Mouse (Mus musculus) gastrocnemius, adult 2 months (tissue): ENCODE data around the gene Rex1bd. TPM values are rescaled to one million over a fixed set of nuclear protein-coding genes. Genes with fewer than 3 reads are reported as not detected.

Source experiments
- DNase-seq: peaks from one replicate; pipeline ENCODE4 v3.0.0; 2022
- H3K27ac ChIP-seq: fragments of 200-600 bp; 2 replicates; pipeline ENCODE4 v1.8.1; 2022; ENCODE audit warnings: mild to moderate bottlenecking
- H3K4me3 ChIP-seq: fragments of 200-600 bp; 2 replicates; pipeline ENCODE4 v1.8.1; 2022; ENCODE audit warnings: mild to moderate bottlenecking, moderate library complexity
- CTCF ChIP-seq: fragments of 200-600 bp; IDR thresholded peaks from 2 replicates; pipeline ENCODE4 v1.8.1; 2022; ENCODE audit warnings: antibody characterized with exemption, mild to moderate bottlenecking, moderate library complexity
- intact Hi-C: fragments of 180-260 bp; cut with DNase I; formaldehyde crosslinking; loops from one replicate; pipeline ENCODE4 v1.15.1; 2025
- total RNA-seq, 2 experiments: library from RNA; stranded (reverse); gene quantifications; 2 replicates each; pipeline ENCODE4 v1.2.3; 2021

Gene Rex1bd
- total RNA-seq, 2 experiments from 2014 or later, result 146 to 148 TPM

DNA sequence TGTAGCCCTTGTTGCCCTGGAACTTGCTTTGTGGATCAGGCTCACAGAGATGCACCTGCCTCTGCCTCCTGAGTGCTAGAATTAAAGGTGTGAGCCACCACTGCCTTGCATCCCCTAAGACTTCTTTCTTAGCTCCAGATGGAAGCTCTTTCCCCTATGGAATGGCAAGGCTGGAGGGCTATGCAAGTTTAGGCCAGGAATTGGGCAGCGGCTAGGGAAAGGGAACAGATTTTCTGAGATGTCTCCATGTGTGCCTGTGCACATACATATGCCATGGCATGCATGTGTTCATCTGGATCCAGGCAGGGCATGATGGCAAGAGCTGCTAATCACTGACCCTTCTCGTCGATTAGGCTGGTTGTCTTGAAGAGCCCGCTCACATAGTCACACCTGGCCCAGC is 40.9 kb downstream of the Rex1bd start:
- TF ChIP-seq CTCF, result no peak
- H3K27ac ChIP-seq, result peak overlapping the region; percentile 79
- intact Hi-C loops, result no loop called here

DNA sequence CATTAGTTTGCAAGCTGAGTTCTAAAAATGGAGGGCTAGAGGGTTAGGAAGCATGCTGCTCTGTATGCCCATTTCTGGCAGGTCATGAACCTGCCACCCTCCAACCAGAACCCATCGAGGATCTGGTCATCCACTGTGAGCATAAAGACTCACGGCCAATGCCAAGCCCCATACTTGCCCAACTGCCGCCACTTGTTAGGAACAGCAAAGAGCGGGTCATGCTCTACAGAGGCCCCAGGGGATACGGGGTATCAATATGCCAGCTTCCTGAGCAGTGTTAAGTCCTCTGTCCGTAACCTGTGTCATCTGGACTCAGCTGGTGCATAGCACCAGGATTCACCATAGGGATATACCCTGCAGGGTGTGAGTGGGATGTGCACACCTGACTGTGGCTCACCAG is 42.4 kb downstream of the Rex1bd start:
- Histone ChIP-seq H3K27ac (peak overlapping the region; percentile 77), H3K4me3 (no peak overlapping the region)
- DNase-seq, result no peak
- intact Hi-C loops, result no loop called here
- TF ChIP-seq CTCF, result no peak

More for the DNA sequence above, 40.9 kb downstream of the Rex1bd start:
- no peak for DNase-seq
- H3K4me3 ChIP-seq, result peak overlapping the region; percentile 58; the same call in 1 of the 2 replicates

DNA sequence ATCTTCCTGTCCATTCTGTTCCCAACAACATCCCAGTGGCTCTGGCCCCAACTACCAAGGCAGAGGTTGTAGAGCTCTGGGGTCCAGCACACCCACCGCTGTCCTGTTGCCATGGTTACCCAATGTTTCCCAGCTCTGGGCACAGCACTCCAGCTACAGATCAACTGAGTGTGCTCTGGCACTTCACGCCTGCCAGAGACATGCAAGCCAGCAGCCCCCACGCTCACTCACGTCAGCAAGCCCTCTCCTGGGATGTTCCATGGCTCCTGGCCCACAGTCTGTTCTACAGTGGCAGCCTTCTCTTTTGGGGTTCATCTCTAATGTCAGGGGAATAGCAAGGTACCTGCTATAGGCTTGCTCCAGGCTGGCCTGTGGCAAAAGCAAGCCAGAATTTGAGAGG is 43.2 kb downstream of the Rex1bd start:
- peak; percentile 64 for DNase-seq
- Histone ChIP-seq H3K27ac (peak overlapping the region; percentile 77), H3K4me3 (no peak overlapping the region)
- no peak for TF ChIP-seq CTCF
- intact Hi-C loops, result no loop called here

DNA sequence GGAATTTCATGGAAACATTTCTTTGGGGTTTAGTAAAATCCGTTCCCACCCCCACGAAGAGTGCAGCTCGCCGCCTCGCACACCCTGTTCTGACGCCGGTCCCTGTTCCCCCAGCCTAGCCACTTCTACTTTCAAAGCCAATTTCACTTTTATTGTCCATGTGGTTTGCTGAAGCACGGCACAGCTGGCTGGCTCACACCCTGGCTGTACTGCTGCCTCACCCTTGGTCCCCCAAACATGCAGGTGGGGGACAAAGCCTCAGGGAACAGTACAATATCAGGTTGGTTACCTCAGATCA is 44.1 kb downstream of the Rex1bd start:
- intact Hi-C loops, result no loop called here
- DNase-seq, result no peak
- Histone ChIP-seq H3K27ac (peak overlapping the region; percentile 77), H3K4me3 (no peak overlapping the region)
- no peak for TF ChIP-seq CTCF

DNA sequence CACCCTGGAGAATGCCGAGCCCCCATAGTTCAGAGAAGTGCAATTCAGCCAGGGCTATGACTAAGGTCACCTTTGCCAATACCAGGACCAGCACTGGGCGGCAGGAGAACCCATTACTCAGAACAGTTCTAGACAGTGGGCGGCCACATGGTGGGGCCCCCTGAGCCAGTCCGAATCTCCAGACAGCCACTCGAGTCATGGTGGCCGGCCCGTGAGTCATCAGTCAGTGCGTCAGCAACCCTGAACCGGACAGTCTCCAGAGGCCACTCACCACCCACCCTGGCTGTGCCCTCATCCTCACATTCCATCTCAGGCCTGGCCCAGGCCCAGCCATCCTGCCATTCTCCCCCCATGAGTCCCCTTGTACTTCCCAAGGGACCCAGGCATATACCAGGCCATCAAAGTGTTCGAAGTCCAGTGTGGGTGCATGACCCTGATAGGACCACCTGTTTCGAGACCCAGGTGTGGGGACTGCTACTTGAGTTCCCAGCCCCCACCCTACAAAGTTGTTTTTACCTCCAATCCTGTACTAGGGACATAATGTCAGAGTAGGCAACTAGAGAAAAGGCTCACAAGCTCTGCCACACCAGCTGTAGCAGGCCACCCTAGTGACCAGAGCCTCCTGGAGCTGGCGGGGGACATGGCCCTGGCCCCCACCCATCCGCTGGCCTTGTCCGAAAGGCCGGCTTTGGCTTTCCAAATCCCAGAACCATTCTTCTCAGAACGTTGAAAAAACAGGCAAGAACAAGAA is 44.6 kb downstream of the Rex1bd start:
- Histone ChIP-seq H3K27ac (peak overlapping the region; percentile 77), H3K4me3 (no peak overlapping the region)
- TF ChIP-seq CTCF, result no peak
- peak; percentile 68 for DNase-seq
- intact Hi-C loops, result no loop called here

DNA sequence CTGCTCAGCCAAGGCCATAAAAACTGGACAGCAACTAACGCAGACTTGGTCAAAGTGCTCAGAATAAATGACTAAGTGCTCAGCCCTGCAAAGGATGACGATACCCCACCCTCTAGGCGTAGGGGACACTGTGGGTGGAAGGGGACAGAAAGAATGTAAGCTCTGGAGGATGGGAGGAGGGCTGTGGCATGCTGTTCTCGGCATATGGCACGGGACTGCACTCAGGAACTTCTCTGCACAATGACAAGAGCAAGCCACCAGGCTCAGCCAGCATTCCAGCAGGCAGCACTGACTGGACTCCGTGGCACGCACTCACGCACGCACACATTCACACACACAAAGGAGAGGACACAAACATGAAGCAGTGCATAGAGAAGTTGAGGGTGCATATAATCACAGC is 45.9 kb downstream of the Rex1bd start:
- DNase-seq, result no peak
- Histone ChIP-seq H3K4me3 (no peak overlapping the region), H3K27ac (peak overlapping the region; percentile 29)
- TF ChIP-seq CTCF, result no peak
- intact Hi-C loops, result no loop called here

DNA sequence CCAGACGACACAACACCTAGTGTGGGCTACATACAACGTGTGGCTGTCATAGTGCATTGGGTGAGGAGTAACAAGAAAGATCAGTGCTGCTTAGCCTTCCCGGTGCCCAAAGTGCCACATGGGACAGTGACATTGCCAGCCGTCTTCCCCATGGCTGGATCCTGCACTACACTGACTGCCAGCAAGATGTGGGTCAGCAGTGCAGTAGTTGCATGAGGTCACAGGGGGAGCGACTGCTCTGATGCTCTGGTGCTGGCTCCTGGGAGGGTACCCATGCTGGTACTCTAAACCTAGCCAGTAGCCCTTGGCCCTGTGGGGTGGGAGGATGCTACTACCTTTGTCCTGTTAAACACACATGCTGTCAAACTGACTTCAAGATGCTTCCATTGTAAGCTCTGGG is 46.4 kb downstream of the Rex1bd start:
- no peak for DNase-seq
- peak overlapping the region; percentile 29 for H3K27ac ChIP-seq
- no peak overlapping the region for H3K4me3 ChIP-seq
- intact Hi-C loops, result no loop called here
- TF ChIP-seq CTCF, result no peak

DNA sequence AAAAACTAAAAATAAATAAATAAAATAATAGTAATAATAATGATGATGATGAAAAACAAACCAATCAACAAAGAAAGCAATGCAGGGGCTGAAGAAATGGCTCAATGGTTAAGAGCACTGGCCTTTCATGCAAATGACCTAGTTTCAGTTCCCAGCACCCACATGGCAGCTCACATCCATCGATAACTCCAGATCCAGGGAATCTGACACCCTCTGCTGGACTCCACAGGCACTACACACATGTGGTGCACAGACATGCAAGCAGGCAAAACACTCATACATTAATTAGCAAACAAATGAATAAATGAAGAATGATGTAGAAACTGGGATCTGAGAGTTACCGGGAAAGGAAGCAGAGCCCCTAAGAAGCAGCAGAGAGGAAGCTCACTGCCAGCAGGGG is 46.9 kb downstream of the Rex1bd start:
- peak; percentile 18; the same call in 1 of the 2 replicates for TF ChIP-seq CTCF
- Histone ChIP-seq H3K4me3 (no peak overlapping the region), H3K27ac (0 out of 2 replicates have a peak overlapping the region, but pooled peaks have one; percentile 29)
- no peak for DNase-seq
- intact Hi-C loops, result no loop called here

DNA sequence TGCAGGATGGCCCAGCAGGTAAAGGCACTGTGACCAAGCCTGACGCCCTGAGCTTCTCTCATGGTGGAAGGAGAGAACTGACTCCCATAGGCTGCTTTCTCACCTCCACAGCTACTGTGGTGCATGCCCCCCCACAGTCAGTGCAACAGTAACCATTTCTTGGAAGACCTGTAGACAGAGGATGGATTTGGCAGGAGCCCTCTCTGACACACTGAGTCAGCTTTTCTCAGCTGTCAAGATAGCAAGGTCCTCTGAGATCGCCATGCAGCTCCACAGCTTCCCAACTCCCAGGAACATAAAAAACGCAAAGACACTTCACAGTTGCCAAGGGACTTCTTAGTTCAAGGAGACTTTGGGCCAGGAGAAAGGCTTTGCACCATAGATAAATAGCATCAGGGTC is 48.1 kb downstream of the Rex1bd start:
- no peak for DNase-seq
- intact Hi-C loops, result no loop called here
- Histone ChIP-seq H3K4me3 (no peak overlapping the region), H3K27ac (no peak overlapping the region)
- no peak for TF ChIP-seq CTCF

DNA sequence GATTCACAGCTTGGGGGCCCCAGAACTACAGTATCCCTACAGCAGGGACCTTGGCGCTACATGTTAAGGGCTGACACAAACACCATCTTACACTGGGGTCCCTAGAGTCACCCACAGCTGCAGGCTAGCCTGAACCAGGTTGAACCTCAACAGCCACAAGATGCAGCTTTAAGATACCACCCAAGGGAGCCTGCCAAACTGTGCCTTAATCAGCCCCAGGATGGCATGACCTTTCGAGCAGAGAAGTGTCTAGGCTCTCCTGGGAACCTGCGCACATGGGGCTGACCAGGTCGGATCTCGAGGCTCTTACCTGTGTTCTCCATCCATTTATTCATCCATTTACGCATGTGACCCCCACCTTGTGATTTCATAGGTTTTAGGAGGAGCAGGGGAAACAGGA is 48.7 kb downstream of the Rex1bd start:
- H3K4me3 ChIP-seq, result no peak overlapping the region
- DNase-seq, result no peak
- no peak for TF ChIP-seq CTCF
- intact Hi-C loops, result no loop called here
- no peak overlapping the region for H3K27ac ChIP-seq

DNA sequence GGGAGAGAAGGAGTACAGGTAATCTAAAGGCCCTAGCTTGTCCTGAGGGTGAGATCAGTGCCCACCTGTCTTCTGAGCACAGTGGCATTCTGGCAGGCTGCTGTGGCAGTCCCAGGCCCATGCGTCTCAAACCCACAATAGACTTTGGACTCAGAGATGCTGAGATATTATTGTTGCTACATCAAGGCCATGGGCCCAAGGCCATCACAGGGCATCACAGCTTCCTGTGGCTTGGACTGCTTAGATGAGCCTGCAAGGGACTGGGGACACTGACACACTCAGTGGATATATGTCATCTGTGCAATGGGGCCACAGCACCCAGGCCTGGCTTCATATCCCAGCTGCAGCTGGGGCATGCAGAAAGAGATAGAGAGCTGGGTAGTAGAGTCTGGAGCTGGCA is 49.6 kb downstream of the Rex1bd start:
- Histone ChIP-seq H3K27ac (no peak overlapping the region), H3K4me3 (no peak overlapping the region)
- no peak for TF ChIP-seq CTCF
- intact Hi-C loops, result no loop called here
- no peak for DNase-seq

Other genes starting within 250 kb of the Rex1bd start
- gene Homer3, start 223.9 kb downstream of the Rex1bd start, total RNA-seq, result 1 to 10 TPM; 3.8 to 4.3 TPM
- 10 to 100 TPM; 29.9 to 30.0 TPM for gene Ddx49, start 204.3 kb downstream of the Rex1bd start, total RNA-seq
- 100 to 1,000 TPM; 118 to 128 TPM for gene Cope, start 204.2 kb downstream of the Rex1bd start, total RNA-seq
- 10 to 100 TPM; 14.0 to 23.3 TPM for gene Cers1, start 191.0 kb downstream of the Rex1bd start, total RNA-seq
- 1 to 10 TPM in 1 of 2 experiments, not detected in 1; 1.0 TPM for gene Gdf1, start 176.9 kb downstream of the Rex1bd start, total RNA-seq
- gene Upf1, start 153.5 kb downstream of the Rex1bd start, total RNA-seq, result 10 to 100 TPM; 28.1 to 35.1 TPM
- gene Comp, start 133.2 kb downstream of the Rex1bd start, total RNA-seq, result 10 to 100 TPM in 1 of 2 experiments, 1 to 10 TPM in 1; 5.5 to 31.2 TPM
- 1 to 10 TPM; 8.9 to 9.5 TPM for gene Crtc1, start 67.2 kb downstream of the Rex1bd start, total RNA-seq
- gene Klhl26, start 29.8 kb downstream of the Rex1bd start, total RNA-seq, result 1 to 10 TPM; 6.7 to 8.5 TPM
- gene Tmem59l, start 19.4 kb downstream of the Rex1bd start, total RNA-seq, result not detected
- gene Crlf1, start 13.6 kb downstream of the Rex1bd start, total RNA-seq, result 1 to 10 TPM; 2.5 to 3.2 TPM
- gene Uba52, start 4.0 kb upstream of the Rex1bd start, total RNA-seq, result 100 to 1,000 TPM; 777 to 924 TPM
- 100 to 1,000 TPM; 108 to 112 TPM for gene Fkbp8, start 21.0 kb upstream of the Rex1bd start, total RNA-seq
- gene Kxd1, start 21.2 kb upstream of the Rex1bd start, total RNA-seq, result 10 to 100 TPM; 70.4 to 83.9 TPM
- gene Ell, start 32.7 kb upstream of the Rex1bd start, total RNA-seq, result 10 to 100 TPM; 11.9 to 14.6 TPM
- 1 to 10 TPM; 3.2 to 4.3 TPM for gene Isyna1, start 87.6 kb upstream of the Rex1bd start, total RNA-seq
- gene Ssbp4, start 102.1 kb upstream of the Rex1bd start, total RNA-seq, result 10 to 100 TPM in 1 of 2 experiments, 1 to 10 TPM in 1; 9.2 to 14.4 TPM
- under 1 TPM; 0.42 to 0.48 TPM for gene Lrrc25, start 109.4 kb upstream of the Rex1bd start, total RNA-seq
- under 1 TPM in 1 of 2 experiments, not detected in 1; 0.28 TPM for gene Gdf15, start 125.7 kb upstream of the Rex1bd start, total RNA-seq
- 10 to 100 TPM in 1 of 2 experiments, 1 to 10 TPM in 1; 9.3 to 22.5 TPM for gene Pgpep1, start 153.6 kb upstream of the Rex1bd start, total RNA-seq
- 10 to 100 TPM; 61.7 to 65.6 TPM for gene Lsm4, start 166.5 kb upstream of the Rex1bd start, total RNA-seq
- gene Jund, start 192.2 kb upstream of the Rex1bd start, total RNA-seq, result 10 to 100 TPM; 35.5 to 54.5 TPM
- gene Iqcn, start 196.7 kb upstream of the Rex1bd start, total RNA-seq, result not detected
- gene Gm3336, start 211.8 kb upstream of the Rex1bd start, total RNA-seq, result not detected
- gene Pde4c, start 217.0 kb upstream of the Rex1bd start, total RNA-seq, result 1 to 10 TPM; 2.4 to 3.0 TPM
- gene Rab3a, start 247.9 kb upstream of the Rex1bd start, total RNA-seq, result 10 to 100 TPM; 31.9 to 39.8 TPM